Mouse (Mus musculus) heart, adult 2 months (tissue): ENCODE results near the gene Dctn3.

Experiments used
- CTCF ChIP-seq: fragments of 200-600 bp; IDR thresholded peaks from 2 replicates; pipeline ENCODE4 v1.8.1; 2022; ENCODE audit warnings: antibody characterized with exemption, mild to moderate bottlenecking, moderate library complexity
- POLR2A ChIP-seq: fragments of 200-500 bp; IDR thresholded peaks from 2 replicates; pipeline ENCODE4 v1.6.1; 2011; ENCODE audit warnings: mild to moderate bottlenecking, low read depth, low read length, control low read depth; ENCODE audit not compliant: insufficient read depth

GRCm38 (mm10) chr4:41760288-41760721, 37.3 kb upstream of the Dctn3 start:
- peak; percentile 86 for TF ChIP-seq POLR2A
- TF ChIP-seq CTCF: peak; percentile 29; the same call in 1 of the 2 replicates
